Mouse (Mus musculus) retina, adult 2 months (tissue): ENCODE measurements around the gene Il25.
"Not testable (repeated sequence)": the region's sequence is repeated elsewhere in the genome, so short reads cannot be mapped to it uniquely, and the experiment has no call there.

ENCODE experiments used
- DNase-seq: peaks from one replicate; pipeline ENCODE4 v3.0.0-alpha.2; 2012; ENCODE audit warnings: low read depth, low spot score

Il25 gene

DNA sequence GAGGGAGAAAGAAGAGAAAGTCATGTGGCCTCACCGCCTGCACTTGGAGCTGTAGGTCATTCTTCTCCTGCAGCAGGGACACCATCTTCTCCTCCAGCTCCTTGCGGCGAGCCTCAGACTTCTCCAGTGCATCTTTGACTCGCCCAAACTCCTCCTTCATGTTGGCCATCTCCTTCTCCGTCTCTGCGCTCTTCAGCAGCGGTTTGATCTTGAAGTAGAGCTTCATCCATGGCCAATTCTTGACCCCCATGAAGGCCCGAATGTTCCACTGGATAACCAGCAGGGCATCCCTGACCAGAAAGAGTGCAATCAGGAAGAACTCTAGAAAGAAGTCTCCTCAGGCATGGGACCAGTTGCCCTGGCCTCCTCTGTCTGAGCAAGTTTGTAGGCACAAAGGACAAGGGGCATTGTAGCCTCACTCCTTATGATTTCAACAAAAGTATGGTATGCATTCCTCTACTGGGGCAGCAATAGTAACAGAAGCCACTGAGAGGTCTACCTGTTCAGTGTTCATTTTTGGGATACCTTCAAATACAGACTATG lies 21.2 kb downstream of the Il25 start:
- DNase-seq, result no peak

DNA sequence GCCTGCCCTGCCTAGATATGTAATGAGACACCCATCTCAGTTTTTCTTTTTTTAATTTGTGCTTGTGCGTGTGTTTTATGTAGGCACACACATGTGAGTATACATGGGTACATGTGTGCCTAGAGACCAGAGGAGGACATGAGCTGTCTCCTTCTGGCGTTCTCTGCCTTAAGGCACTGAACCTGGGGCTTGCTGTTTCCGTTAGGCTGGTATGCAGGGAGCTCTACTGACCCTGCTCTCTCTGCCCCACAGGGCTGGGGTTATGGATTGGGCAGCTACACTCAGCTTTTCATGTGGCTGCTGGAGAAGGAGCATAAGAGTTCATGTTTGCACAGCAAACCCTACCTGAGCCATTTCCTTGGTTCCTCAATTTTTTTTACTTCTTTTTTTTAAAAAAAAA lies 22.0 kb downstream of the Il25 start:
- no peak for DNase-seq

DNA sequence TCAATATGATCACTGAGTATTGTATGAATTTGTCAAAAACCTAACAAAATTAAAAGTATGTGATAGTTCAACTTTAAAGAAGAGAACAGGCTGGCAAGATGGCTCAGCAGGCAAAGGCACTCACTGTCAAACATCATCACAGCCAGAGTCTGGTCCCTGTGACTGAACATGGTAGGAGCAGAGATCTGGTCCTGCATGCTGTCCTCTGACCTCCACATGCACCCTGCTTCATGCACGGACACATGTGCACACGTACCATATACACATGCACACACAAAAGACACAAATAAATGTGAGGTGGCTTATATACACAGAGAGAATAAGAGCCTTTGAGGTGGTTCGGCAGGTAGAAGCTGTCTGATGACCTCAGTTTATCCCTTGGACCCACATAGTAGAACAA lies 23.0 kb downstream of the Il25 start:
- no peak for DNase-seq

DNA sequence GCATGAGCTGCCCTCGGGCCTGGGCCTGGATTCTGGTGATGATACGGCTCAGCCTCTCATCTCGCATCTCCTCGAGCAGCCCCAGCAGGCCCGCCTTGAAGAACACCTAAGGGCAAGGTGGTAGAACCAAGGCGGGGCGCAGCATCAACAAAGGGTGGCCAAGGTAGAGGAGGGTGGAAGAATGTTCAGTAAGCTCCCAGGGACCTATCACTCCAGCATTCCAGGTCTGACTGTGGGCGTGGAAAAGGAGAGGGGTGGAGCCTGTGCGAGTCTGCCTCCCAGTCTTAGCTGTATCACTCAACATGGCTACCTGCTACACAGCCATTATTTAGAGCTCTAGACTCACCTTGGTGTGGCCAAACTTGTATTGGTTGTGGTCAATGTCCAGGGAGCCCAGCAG lies 24.0 kb downstream of the Il25 start:
- no peak for DNase-seq

DNA sequence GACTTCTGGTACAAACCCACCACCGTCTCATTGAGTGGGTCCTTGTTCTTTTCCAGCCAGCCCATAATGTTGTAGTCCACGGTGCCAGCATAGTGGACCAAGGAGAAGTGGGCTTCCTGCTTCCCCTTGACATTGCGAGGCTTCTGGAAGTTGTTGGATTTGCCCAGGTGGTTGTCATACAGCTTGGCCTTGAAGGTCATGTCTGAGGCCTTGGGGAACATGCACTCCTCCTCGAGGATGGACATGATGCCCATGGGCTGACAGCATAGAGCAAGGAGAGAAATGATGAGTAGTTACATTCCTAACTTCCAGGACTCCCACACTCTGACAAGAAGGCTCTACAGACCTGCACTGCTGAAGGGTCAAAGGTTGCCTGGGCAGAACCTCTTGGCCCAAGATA lies 26.0 kb downstream of the Il25 start:
- DNase-seq, result no peak

DNA sequence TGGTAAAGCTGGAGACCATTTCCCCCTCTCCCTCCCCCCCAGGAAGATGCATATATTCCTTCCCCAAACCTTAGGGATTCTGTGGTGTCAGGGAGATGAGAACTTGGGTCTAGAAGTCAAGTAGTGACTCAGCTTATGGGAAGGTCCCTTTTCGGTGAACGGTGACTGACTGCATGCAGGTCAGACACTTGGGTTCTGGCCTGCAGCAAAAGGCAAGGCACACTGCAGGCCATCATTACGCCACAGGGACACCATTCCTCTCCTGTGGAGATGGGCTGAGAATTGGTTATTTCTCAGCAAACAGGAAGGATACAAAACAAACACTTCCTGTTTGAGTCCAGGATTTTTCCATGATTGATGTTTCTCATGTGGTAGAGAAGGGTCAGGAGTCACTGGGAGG lies 26.7 kb downstream of the Il25 start:
- DNase-seq, result no peak

DNA sequence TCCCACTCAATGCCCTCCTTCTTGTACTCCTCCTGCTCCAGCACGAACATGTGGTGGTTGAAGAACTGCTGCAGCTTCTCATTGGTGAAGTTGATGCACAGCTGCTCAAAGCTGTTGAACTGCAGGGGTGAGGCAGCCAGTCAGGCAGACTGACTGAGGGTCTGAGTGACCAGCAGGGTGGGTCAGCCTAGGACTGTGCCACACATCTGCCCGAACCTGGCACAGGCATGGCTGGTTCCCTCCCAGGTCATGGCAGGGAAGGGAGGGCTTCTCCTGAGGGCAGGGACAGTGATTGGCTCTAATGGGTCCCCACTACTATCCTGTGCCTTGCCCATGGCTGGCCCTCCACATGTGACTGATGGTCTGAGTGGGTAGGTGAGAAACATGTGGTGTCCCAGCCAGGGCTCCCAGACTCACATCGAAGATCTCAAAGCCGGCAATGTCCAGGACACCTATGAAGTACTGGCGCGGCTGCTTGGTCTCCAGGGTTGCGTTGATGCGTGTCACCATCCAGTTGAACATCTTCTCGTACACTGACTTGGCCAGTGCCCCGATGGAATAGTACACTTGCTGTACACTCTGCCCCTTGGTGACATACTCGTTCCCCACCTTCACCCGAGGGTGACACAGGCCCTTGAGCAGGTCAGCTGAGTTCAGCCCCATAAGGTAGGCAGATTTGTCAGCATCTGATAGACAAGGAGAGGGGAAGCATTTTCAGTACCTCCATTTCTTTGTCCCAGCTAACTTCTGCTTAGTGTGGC lies 27.5 kb downstream of the Il25 start:
- not testable (repeated sequence) for DNase-seq

DNA sequence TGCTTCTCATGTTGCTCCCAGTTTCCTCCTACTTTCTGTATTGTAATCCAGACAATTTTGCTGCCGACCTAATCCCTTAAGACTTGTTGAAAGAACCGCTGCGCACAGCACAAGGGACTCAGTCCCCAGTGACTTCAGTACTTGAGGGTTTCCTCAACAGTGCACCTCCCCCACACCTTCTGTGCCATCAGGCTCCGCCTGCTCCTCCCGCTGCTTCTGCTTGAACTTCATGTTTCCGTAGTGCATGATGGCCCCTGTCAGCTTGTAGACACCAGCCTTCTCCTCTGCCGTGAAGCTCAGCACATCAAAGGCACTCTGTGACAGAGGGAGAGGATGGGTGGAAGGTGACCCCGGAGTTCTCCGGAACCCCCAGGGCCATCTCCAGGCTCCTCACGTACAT lies 28.3 kb downstream of the Il25 start:
- no peak for DNase-seq

DNA sequence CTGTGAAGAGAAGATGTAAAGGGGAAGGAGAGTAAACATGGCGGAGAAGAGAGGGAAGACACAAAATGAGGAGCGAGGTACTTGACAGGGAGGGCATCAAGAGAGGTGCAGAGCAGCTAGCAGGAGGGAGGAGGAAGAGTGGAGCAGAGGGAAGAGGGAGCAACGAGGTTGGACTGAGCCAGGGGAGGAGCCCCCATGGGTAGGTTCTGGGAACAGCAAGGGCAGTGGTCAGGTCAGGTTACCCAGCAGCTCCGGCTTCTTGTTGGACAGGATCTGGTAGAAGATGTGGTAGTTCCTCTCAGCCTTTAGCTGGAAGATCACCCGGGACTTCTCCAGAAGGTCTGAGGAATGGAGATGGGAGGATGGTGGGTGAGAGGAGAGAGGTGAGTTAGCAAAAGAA lies 29.0 kb downstream of the Il25 start:
- DNase-seq, result no peak

DNA sequence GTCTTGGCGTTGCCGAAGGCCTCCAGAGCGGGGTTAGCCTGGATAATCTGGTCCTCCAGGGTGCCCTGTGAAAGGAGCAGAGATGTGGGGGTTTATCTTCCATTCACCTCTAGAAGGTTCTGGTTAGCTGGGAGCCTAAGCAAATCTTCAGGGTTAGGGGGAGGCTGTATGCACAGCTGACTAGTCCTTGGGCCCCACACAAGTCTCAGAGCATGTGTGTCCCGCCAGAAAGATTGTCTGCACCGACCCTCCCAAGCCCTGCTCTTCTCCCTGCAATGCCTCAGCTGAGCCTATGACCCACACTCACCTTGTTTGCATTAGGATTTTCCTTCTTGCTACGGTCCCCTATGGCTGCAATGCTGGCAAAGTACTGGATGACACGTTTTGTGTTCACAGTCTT lies 30.2 kb downstream of the Il25 start:
- DNase-seq, result no peak

DNA sequence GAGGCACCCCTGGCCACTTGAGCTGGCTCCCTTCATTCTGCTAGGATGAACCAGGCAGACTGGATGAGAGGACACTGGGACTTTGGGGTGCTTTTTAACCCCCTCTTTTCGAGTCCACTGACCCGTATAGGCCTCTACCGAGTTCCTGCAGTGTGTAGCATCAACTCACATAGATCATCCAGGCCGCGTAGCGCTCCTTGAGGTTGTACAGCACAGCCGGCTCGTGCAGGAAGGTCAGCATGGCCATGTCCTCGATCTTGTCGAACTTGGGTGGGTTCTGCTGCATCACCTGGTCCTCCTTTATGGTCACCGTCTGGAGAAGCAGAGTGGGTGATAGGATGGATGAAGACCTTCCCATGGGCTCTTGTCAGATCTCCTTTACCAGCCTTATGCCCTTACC lies 31.2 kb downstream of the Il25 start:
- no peak for DNase-seq

DNA sequence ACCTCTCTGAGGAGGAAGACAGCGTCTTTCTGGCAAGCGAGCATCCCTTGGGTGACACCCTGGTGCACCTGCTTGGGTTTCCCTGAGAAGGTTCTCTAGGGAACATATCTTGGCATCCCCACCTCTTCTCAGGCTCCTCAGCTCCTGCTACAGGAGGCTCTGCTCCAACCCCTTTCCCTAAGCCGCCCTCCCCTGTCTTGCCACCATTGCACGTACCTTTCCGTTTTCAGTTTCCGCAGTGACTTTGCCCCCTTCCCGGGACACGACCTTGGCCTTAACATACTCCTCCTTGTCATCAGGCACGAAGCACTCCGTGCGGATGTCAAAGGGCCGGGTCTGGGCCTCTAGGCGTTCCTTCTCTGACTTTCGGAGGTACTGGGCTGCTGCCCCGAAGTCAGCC lies 32.5 kb downstream of the Il25 start:
- DNase-seq, result no peak

DNA sequence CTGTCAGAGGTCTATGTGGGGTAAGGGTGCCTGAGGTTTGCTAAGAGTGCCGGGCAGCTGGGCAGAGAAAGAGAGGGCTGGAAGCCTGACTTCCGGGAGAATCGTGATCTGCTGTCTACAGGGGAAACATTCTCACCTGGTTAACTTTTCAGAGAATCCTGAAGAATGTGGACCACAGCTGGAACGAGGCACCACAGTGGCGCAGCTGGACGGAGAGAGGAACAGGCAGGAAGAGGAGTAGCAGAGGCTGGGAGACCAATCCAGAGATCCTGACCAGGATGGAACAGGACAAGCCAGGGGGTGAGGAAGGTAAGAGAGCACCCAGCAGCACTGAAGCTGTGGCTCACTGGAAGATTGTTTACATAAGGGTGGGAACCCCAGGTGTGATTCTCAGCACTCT lies 33.1 kb downstream of the Il25 start:
- no peak for DNase-seq

DNA sequence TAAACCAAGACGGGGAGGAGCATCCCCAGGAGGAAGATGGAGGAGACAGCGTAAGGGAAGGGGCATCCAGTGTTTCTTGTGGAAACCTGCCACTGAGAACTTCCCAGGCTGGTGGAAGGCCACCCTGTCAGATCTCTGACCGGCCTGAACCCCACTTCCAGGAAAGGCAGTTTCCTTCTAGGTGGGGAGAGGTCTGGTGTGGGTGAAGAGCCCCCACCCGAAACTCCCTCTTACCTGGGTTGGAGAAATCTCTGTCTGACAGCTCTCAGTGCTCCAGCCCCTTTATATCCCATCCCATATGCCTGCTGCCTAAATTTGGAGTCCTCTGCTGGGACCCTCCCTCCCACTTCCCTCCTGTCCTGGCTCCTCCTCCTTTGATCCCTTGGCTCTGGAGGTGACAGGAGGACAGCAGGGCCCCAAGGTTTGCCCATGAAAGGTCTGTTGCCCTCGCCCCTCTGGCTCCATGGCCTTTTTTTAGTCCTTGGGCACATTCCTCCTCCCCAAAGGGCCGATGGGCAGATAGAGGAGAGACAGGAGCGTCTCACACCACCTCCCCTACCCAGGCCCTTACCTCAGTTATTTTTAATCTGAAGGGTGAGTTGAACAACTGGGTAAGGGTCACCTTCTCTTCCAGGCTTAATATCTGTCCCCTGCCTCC lies 34.0 kb downstream of the Il25 start, which contains the start of gene Myh6:
TSS of gene Myh6 (minus strand) at position 608 of the 658 bp plus-strand sequence.
- no peak for DNase-seq

DNA sequence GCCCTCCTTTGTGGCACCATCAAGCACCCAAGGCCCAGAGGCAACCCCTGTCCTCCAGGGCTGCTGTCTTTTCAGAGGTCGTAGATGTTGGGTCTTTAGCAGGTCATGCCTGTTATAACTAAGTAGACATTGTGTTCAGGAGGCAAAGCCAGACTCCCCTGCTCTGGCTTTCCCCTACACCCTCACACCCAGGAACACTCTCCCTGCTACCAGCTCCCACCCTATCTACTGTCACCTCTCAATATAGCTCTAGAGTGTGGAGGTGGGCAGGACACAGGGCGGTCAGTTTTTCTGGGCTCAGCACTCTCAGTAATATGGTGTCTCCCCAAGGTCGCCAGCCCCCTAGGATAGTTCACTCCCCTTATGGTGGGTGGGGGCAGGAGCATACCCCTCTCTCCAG lies 35.4 kb downstream of the Il25 start:
- no peak for DNase-seq

DNA sequence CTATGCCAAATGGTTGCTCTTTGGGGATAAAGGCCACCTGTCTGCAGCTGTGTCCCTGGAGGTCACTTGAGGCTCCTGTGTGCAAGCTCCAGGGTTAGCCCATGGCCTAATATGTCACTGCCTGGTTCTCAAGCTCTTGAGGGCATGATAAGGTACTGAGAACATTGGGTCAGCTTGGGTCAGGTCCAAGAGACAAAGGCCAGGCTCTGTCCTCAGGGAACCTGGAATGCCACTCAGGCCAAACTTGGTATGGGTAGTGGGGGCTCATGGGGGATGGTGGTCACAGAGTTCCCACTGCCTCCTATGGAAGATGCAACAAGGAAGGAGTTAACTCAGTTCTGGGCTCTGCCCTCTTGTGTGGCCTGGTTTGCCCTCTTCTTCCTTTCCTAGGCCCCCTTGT lies 35.8 kb downstream of the Il25 start:
- no peak for DNase-seq

DNA sequence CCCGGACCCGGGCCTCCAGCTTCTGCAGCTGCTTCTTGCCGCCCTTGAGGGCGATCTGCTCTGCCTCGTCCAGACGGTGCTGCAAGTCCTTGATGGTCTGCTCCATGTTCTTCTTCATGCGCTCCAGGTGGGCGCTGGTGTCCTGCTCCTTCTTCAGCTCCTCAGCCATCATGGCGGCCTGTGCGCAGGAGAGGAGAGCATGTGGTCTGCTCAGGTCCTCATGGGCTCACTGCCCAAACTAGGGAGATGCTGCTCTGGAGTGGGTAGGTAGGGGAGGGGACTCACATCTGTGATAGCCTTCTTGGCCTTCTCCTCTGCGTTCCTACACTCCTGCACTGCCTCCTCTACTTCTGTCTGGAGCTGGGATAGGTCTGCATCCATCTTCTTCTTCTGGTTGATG lies 40.3 kb downstream of the Il25 start:
- not testable (repeated sequence) for DNase-seq

DNA sequence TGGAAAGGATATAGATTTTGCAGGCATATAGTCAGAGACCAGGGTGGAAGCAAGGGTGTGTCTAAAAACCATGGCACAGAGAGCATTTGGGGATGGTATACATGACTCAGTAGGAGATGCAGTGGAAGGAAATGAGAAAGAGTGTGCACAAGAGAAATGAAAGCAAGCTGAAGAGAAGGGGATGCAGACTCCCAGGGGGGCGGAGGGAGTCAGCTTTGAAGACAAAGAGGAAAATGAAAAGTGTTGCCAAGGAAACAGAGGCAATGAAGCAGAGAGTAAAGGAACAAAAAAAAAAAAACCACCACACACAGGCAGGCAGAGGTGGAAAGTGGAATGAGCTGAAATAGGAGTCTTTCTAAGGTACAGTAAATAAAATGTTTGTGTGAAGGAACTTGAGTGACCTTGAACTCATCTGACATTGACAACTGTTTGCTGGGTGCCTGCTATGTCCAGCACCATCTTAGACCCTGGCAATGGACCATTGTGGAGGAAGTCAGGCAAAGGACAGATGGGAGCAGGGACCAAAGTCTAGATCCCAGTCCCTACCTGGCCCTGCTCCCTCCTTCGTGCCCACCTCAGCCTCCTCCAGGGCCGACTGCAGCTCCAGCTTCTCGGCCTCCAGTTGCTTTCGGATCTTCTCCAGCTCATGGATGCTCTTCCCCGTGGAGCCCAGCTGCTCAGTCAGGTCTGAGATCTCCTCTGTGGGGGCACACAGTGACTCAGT lies 41.7 kb downstream of the Il25 start:
- DNase-seq, result no peak

DNA sequence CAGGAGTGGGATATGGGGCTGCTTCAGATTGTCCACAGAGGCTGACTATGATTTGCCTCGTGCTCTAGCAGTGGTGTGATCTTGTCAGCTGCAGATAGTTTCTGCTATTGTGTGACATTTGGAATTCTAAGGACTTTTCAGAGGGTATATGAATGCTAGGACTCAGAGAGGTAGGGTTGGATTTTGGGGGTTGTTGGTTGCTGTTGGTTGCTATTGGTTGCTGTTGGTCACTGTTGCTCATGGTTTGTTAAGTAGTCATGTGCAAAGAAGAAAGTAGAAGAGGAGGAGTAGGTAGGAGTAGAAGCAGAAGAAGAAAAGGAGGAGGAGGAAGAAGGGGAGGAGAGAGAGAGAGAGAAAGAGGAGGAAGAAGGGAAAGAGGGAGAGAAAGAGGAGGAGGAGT lies 44.1 kb downstream of the Il25 start, which contains the start of gene Gm17428:
TSS of gene Gm17428 (plus strand) at position 301 of the 400 bp plus-strand sequence.
- DNase-seq, result no peak

DNA sequence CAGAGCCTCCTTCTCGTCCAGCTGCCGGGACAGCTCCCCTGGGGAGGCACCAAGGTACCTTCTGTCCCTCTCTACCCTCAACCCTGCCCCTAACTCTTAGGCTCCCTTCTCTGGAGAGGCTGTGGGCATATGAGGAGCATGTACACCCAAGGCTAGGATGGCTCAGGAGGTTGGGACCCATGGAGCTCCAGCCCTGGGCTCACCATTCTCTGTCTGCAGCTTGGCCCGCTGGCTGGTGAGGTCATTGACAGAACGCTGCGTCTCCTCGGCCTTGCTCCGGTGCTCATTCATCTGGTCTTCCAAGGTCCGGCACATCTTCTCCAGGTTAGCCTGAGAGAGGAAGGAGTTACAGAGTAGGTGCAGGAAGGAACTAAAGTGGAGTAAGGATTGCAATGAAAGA lies 46.2 kb downstream of the Il25 start:
- DNase-seq, result no peak

DNA sequence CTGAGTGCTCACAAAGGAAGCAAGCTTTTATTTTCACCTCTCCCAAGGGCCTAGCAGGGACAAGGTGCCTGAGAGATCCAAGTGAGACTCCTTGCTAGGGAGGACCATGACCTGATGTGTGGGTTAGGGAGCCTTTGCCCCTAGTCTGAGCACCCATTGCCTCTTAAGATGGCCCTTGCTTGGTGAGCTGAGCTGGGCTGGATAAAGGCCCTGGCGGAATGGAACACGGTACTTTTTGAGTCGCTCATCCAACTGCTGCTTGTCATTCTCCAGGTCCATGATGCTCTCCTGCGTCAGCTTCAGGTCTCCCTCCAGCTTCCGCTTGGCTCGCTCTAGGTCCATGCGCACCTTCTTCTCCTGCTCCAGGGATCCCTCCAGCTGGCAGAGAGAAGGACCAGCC lies 49.4 kb downstream of the Il25 start:
- DNase-seq, result no peak
